Mouse (Mus musculus): ENCODE results near the gene Shb.

GRCm38 (mm10) chr4:45431316-45431715 lies 101.0 kb downstream of the Shb start:
- TF ChIP-seq POLR2A (IDR thresholded peaks at IDR 0.05; ENCODE audit: low read depth, low read length) (no peak), NRF1 (IDR thresholded peaks at IDR 0.05; ENCODE audit: low read depth, low read length) (no peak), CTCF (conservative IDR thresholded peaks at IDR 0.05 in 1 of 2, IDR thresholded peaks at IDR 0.05 in 1 of 2; ENCODE audit: low read depth in 2 of 2, low read length in 2 of 2) (no peak), MAX (IDR thresholded peaks at IDR 0.05; ENCODE audit: low read length) (no peak), USF1 (IDR thresholded peaks at IDR 0.05; ENCODE audit: low read depth, low read length) (no peak), EP300 (IDR thresholded peaks at IDR 0.05; ENCODE audit: low read length) (no peak), ZKSCAN1 (IDR thresholded peaks at IDR 0.05; ENCODE audit: borderline replicate concordance, low read depth, low read length) (no peak), CHD2 (IDR thresholded peaks at IDR 0.05; ENCODE audit: low read length) (no peak), BHLHE40 (IDR thresholded peaks at IDR 0.05; ENCODE audit: low read depth, low read length) (no peak), PAX5 (IDR thresholded peaks at IDR 0.05; ENCODE audit: low read length) (no peak), MAFK (IDR thresholded peaks at IDR 0.05; ENCODE audit: insufficient replicate concordance, low read length) (no peak)

Data from CH12.LX (cell line).